Mouse (Mus musculus): ENCODE results near the gene Msantd4. TPM values are rescaled to one million over a fixed set of nuclear protein-coding genes. Genes with fewer than 3 reads are reported as not detected.
"Not testable (repeated sequence)": the region's sequence is repeated elsewhere in the genome, so short reads cannot be mapped to it uniquely, and the experiment has no call there.

Msantd4 gene
- polyA plus RNA-seq (2016; fragmentation: Nextera tagmentation; extraction: Ambion mirVana), result 66.7 and 73.6 TPM in 2 replicates

DNA sequence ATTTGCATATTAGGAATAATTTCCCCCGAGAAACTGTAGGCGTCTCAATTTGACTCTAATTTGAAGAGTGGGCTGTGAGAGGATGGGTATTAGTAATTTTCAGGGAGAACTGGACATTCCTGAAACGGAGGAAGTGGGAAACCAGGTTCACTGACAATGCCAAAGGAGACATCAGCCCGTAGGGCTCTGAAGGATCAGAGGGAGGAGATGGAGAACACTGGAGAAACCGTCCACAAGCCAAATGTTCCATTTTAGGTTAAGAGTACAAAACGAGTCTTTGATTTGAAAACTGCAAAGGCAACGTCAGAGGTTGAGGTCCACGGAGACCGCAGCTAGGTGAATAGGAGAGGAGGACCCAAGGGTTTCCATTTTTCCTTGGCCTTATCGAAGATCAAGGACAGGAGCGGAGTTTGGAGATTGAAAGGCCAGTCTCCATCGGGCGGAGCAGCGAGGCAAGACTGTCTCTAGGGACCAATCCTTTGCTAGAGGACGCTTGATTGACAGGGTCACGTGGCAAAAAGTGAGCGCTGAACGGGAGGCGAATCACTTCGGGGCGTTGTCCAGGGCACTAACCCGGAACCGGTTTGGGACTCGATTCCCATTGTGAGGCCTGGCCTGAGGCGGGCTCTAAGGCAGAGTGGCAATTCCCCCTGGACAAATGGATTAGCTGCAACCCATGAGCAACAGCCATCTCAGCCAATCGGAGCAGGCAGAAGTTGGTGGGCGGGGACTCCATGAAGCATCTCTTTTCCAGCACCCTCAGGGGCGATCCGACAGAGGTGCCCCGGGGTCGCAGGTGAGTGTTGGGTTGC, at the start of gene Msantd4:
TSS of gene Msantd4 (plus strand) at position 735 of the 812 bp plus-strand sequence.
- H3K9me3 ChIP-seq (replicated peaks), result no peaks in the 10 kb centered on the region
- 2% methylated on average over 31 of the region's 31 CpGs for WGBS
- H3K27ac ChIP-seq, result peak within 1 kb of the TSS; percentile 84
- peak within 1 kb of the TSS; percentile 62 for H3K4me2 ChIP-seq (replicated peaks)
- H3K4me3 ChIP-seq, result peak within 1 kb of the TSS; percentile 62
- H3K4me1 ChIP-seq, result peaks cover 7% of the 10 kb centered on the region; the same call in 1 of the 2 replicates
- H3K9ac ChIP-seq, result peak within 1 kb of the TSS; percentile 72
- peak; percentile 100 for ATAC-seq (ENCODE audit: low FRiP score)
- no peaks in the 10 kb centered on the region for H3K27me3 ChIP-seq
- 0 out of 2 replicates have a peak, but pooled peaks cover 3% of the 10 kb centered on the region for H3K36me3 ChIP-seq

DNA sequence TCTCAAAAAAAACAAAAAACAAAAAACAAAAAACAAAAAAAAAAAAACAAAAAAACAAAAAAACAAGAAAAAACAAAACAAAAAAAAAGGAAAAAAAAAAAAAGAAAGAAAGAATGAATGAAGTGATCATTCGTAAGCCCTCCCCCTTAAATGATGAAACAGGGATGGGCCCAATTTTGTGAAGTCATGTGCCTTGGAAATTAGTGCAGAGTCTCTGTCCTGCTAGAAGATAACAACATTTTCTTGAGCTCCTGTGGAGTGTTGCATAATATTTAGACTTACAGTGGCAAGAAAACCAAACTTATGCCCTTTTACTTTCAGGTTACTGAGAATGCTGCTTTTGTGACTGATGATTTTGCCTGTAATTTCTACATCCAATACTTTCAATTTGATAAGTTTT, 23.2 kb upstream of the Msantd4 start:
- Histone ChIP-seq H3K36me3 (no peaks in the 10 kb centered on the region), H3K9ac (no peak overlapping the region), H3K4me3 (no peak overlapping the region), H3K4me2 (replicated peaks) (no peak overlapping the region), H3K27me3 (no peaks in the 10 kb centered on the region), H3K4me1 (no peaks in the 10 kb centered on the region), H3K9me3 (replicated peaks) (no peaks in the 10 kb centered on the region), H3K27ac (no peak overlapping the region)
- ATAC-seq (ENCODE audit: low FRiP score), result no peak
- 82% methylated on average over 1 of the region's 1 CpGs for WGBS

DNA sequence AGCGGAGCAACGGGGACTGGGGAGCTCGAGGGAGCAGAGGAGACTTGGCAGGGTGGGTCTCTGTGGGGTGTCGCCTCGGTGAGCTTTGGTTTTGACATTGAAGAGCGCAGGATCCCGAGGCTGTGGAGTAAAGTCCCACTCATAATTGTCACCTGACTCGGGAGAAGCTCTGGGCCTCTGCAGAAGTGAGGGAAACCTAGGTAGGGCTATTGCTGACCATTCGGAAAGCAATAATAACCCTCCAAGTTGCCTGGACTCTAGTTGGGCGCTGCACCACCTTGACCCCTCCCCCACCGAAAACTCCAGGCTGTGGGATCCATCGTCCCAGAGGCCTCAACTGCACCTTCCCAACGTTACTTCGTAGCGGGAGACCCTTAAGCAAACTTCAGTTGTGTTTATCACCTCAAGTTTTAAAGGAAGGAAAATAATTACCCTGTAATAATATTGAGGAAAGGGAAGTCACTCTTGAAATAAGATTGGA, 318 bp downstream of the Msantd4 start:
- peaks cover 7% of the 10 kb centered on the region; the same call in 1 of the 2 replicates for H3K4me1 ChIP-seq
- WGBS, result under 1% methylated on average over 15 of the region's 15 CpGs
- peak overlapping the region; percentile 62 for H3K4me3 ChIP-seq
- H3K9ac ChIP-seq, result peak overlapping the region; percentile 72
- H3K36me3 ChIP-seq, result 0 out of 2 replicates have a peak, but pooled peaks cover 3% of the 10 kb centered on the region
- H3K9me3 ChIP-seq (replicated peaks), result no peaks in the 10 kb centered on the region
- no peak; the same call in 1 of the 2 replicates for ATAC-seq (ENCODE audit: low FRiP score)
- H3K27me3 ChIP-seq, result no peaks in the 10 kb centered on the region
- peak overlapping the region; percentile 62 for H3K4me2 ChIP-seq (replicated peaks)
- H3K27ac ChIP-seq, result peak overlapping the region; percentile 84; the same call in 1 of the 2 replicates

DNA sequence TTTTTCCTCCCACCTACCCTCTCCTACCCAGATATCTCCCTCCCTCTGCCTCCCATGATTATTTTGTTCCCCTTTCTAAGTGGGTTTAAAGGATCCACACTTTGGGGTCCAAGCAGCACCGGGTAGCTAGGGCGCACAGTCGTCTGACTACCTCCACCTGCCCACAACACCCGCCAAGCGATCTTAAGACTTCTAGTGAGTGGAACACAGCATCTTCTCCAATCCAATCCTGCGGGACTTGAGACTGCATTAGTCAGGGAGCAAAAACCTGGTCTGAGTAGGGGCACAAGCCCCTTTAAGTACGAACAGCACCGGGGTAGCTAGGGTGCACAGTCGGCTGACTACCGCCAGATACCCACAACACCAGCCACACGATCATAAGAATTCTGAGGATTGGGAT, 24.4 kb downstream of the Msantd4 start:
- not testable (repeated sequence) for H3K9ac ChIP-seq; H3K4me2 ChIP-seq (replicated peaks); H3K27me3 ChIP-seq; H3K27ac ChIP-seq; ATAC-seq (ENCODE audit: low FRiP score); H3K36me3 ChIP-seq; H3K4me3 ChIP-seq; H3K4me1 ChIP-seq
- WGBS, result 91% methylated on average over 11 of the region's 11 CpGs
- H3K9me3 ChIP-seq (replicated peaks), result peaks cover 13% of the 10 kb centered on the region; the same call in 1 of the 2 replicates

Small RNAs within 50 kb of the gene (microRNA-seq; reads per million reads assigned to microRNA genes)
- gene Gm23992, result not detected

Other genes with a start within 250 kb of the Msantd4 start
- 32.7 and 35.9 TPM in 2 replicates for gene Aasdhppt, start 67.1 kb upstream of the Msantd4 start, polyA plus RNA-seq (2016; fragmentation: Nextera tagmentation; extraction: Ambion mirVana)
- 9.1 and 10.0 TPM in 2 replicates for gene Kbtbd3, start 66.7 kb upstream of the Msantd4 start, polyA plus RNA-seq (2016; fragmentation: Nextera tagmentation; extraction: Ambion mirVana)